ENCODE assay signal across 39 mouse cellular contexts in the genomic region with DNA sequence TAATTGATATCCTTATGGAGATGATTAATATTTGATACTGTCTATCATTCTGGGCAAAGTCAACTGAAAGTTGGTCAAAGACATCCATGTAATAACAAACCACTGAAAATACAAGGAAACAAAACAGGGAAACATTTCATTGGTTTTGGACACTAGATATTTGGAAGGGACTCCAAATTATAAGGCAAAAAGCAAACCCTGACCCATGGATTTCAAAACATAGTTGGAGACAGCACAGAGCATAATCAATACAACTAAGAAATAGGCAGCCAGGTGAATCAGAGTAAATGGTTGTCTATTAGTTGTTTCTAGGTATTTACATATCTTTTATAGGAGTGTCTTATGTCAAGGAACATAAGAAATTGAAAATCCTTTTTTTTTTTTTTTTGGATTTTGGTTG. TPM values are rescaled to one million over a fixed set of nuclear protein-coding genes. Genes with fewer than 3 reads are reported as not detected.
"Had no signal": no experiment of that assay in that cellular context is flagged by ENCODE, and none has a peak within 500 bp of the region (broad histone marks: within the 10 kb centered on the region; RNA-seq: fewer than 3 reads in every experiment).

No protein-coding gene starts in this region.

- H3K4me1 ChIP-seq: limb, embryonic 10.5 days; limb, embryonic 12.5 days; limb, embryonic 13.5 days; limb, embryonic 15.5 days; liver, embryonic 13.5 days; liver, embryonic 15.5 days; lung, embryonic 15.5 days; megakaryocyte, embryonic 14.5 days; midbrain, embryonic 10.5 days; midbrain, embryonic 12.5 days; midbrain, embryonic 13.5 days; midbrain, embryonic 15.5 days; neural tube, embryonic 12.5 days had no signal

- H3K27me3 ChIP-seq: limb, embryonic 12.5 days; limb, embryonic 13.5 days; limb, embryonic 15.5 days; liver, embryonic 13.5 days; liver, embryonic 15.5 days; lung, embryonic 15.5 days; megakaryocyte, embryonic 14.5 days; midbrain, embryonic 12.5 days; midbrain, embryonic 13.5 days; midbrain, embryonic 15.5 days; neural tube, embryonic 12.5 days had no signal

- H3K9ac ChIP-seq: limb, embryonic 12.5 days; limb, embryonic 13.5 days; limb, embryonic 15.5 days; liver, embryonic 13.5 days; liver, embryonic 14.5 days; liver, embryonic 15.5 days; liver, postnatal 0 days; lung, embryonic 14.5 days; lung, embryonic 15.5 days; midbrain, embryonic 12.5 days; midbrain, embryonic 13.5 days; midbrain, embryonic 15.5 days; neural tube, embryonic 12.5 days had no signal

- H3K27ac ChIP-seq: left cerebral cortex, adult 2 months; limb, embryonic 10.5 days; limb, embryonic 12.5 days; limb, embryonic 13.5 days; limb, embryonic 15.5 days; liver, embryonic 13.5 days; liver, embryonic 14.5 days; liver, embryonic 15.5 days; lung, embryonic 15.5 days; macrophage; midbrain, embryonic 10.5 days; midbrain, embryonic 12.5 days; midbrain, embryonic 13.5 days; midbrain, embryonic 15.5 days; neural tube, embryonic 12.5 days had no signal

- DNase-seq: left cerebral cortex, postnatal 4 days; liver; liver, embryonic 13.5 days; liver, postnatal 0 days; lung, adult 18-20 months; lung, adult 2 months; lung, embryonic 14.5 days; lung, postnatal 10 days; lung, postnatal 14 days; lung, postnatal 36 days; lung, postnatal 4 days; midbrain, embryonic 14.5 days had no signal

- ATAC-seq: liver, postnatal 0 days; lung, postnatal 0 days; midbrain, embryonic 13.5 days; midbrain, embryonic 15.5 days; midbrain, embryonic 16.5 days had no signal

- H3K4me3 ChIP-seq: left cerebral cortex, adult 2 months; limb, embryonic 10.5 days; limb, embryonic 12.5 days; limb, embryonic 13.5 days; limb, embryonic 15.5 days; liver, embryonic 13.5 days; liver, embryonic 15.5 days; lung, embryonic 15.5 days; megakaryocyte, embryonic 14.5 days; midbrain, embryonic 10.5 days; midbrain, embryonic 12.5 days; midbrain, embryonic 13.5 days; midbrain, embryonic 15.5 days; myocyte; neural tube, embryonic 12.5 days had no signal

- H3K9me3 ChIP-seq: limb, embryonic 10.5 days; limb, embryonic 12.5 days; limb, embryonic 13.5 days; limb, embryonic 15.5 days; liver, embryonic 13.5 days; liver, embryonic 15.5 days; lung, embryonic 15.5 days; megakaryocyte, embryonic 14.5 days; midbrain, embryonic 10.5 days; midbrain, embryonic 12.5 days; midbrain, embryonic 13.5 days; midbrain, embryonic 15.5 days; neural tube, embryonic 12.5 days had no signal

- H3K4me2 ChIP-seq: limb, embryonic 12.5 days; limb, embryonic 13.5 days; limb, embryonic 15.5 days; liver, embryonic 11.5 days; liver, embryonic 13.5 days; liver, embryonic 15.5 days; lung, embryonic 14.5 days; lung, embryonic 15.5 days; midbrain, embryonic 11.5 days; midbrain, embryonic 12.5 days; midbrain, embryonic 13.5 days; midbrain, embryonic 15.5 days; neural tube, embryonic 12.5 days had no signal

- H3K36me3 ChIP-seq: limb, embryonic 10.5 days; limb, embryonic 12.5 days; limb, embryonic 13.5 days; limb, embryonic 15.5 days; liver, embryonic 13.5 days; liver, embryonic 15.5 days; lung, embryonic 15.5 days; midbrain, embryonic 10.5 days; midbrain, embryonic 12.5 days; midbrain, embryonic 13.5 days; midbrain, embryonic 15.5 days; neural tube, embryonic 12.5 days had no signal

RNA-seq across cellular contexts. Expression of gene Cfhr2, which starts 5.2 kb away (rescaled TPM):
- total RNA-seq: megakaryocyte progenitor cell, adult 5-6 weeks; megakaryocyte, adult 5-6 weeks; megakaryocyte-erythroid progenitor cell, adult 5-6 weeks; midbrain, postnatal 0 days; monocyte, adult 5-6 weeks had no signal
- polyA plus RNA-seq: limb, embryonic 10.5 days; limb, embryonic 11.5 days; limb, embryonic 12.5 days; limb, embryonic 13.5 days; liver, embryonic 11.5 days; lung, embryonic 14.5 days; lung, embryonic 15.5 days; lung, postnatal 0 days; macrophage; midbrain, embryonic 10.5 days; midbrain, embryonic 11.5 days; midbrain, embryonic 12.5 days; midbrain, embryonic 13.5 days; midbrain, embryonic 14.5 days; midbrain, embryonic 15.5 days; midbrain, embryonic 16.5 days; midbrain, postnatal 0 days; myocyte; neural tube, embryonic 11.5 days; neural tube, embryonic 12.5 days had no signal
